Mouse (Mus musculus) cerebellum, adult 18-20 months (tissue): ENCODE data around the gene Fam155a.
A peak's percentile ranks its signal among the peaks of the same experiment; 100 is the strongest.

ENCODE experiments used
- DNase-seq, 2 experiments: peaks; one replicate each; pipeline ENCODE4 v3.0.0; 2021

The Fam155a gene

GRCm38 (mm10) chr8:9471290-9471689, 299.7 kb downstream of the Fam155a start:
- DNase-seq = no peak

- no peak for DNase-seq
These were observed 300.8 kb downstream of the Fam155a start for GRCm38 (mm10) chr8:9470114-9470513.

GRCm38 (mm10) chr8:9461111-9461510, 309.9 kb downstream of the Fam155a start:
- peak; percentile 33 to 40 for DNase-seq

GRCm38 (mm10) chr8:9460707-9461106, 310.3 kb downstream of the Fam155a start:
- peak; percentile 54 to 73 for DNase-seq

GRCm38 (mm10) chr8:9458614-9459013, 312.3 kb downstream of the Fam155a start:
- no peak for DNase-seq

- no peak for DNase-seq
These were observed 315.8 kb downstream of the Fam155a start for GRCm38 (mm10) chr8:9455138-9455537.

GRCm38 (mm10) chr8:9453742-9454141, 317.2 kb downstream of the Fam155a start:
- DNase-seq = no peak

- no peak for DNase-seq
These were observed 319.4 kb downstream of the Fam155a start for GRCm38 (mm10) chr8:9451543-9451942.

- no peak for DNase-seq
These were observed 322.3 kb downstream of the Fam155a start for GRCm38 (mm10) chr8:9448613-9449012.

GRCm38 (mm10) chr8:9437822-9438221, 333.1 kb downstream of the Fam155a start:
- DNase-seq = no peak

GRCm38 (mm10) chr8:9435501-9435900, 335.5 kb downstream of the Fam155a start:
- DNase-seq = peak; percentile 59 to 66

GRCm38 (mm10) chr8:9432635-9433372, 338.2 kb downstream of the Fam155a start:
- DNase-seq = no peak

GRCm38 (mm10) chr8:9428846-9429245, 342.1 kb downstream of the Fam155a start:
- peak; percentile 50 to 65 for DNase-seq

- no peak for DNase-seq
These were observed 346.9 kb downstream of the Fam155a start for GRCm38 (mm10) chr8:9424069-9424468.

- no peak for DNase-seq
These were observed 347.4 kb downstream of the Fam155a start for GRCm38 (mm10) chr8:9423590-9423989.

- no peak for DNase-seq
These were observed 347.8 kb downstream of the Fam155a start for GRCm38 (mm10) chr8:9423184-9423583.

- DNase-seq = peak; percentile 29 to 49
These were observed 351.8 kb downstream of the Fam155a start for GRCm38 (mm10) chr8:9418856-9419800.

GRCm38 (mm10) chr8:9416189-9416588, 354.8 kb downstream of the Fam155a start:
- no peak for DNase-seq

- DNase-seq = no peak
These were observed 362.5 kb downstream of the Fam155a start for GRCm38 (mm10) chr8:9408480-9408879.

- no peak for DNase-seq
These were observed 364.8 kb downstream of the Fam155a start for GRCm38 (mm10) chr8:9406204-9406603.

- no peak for DNase-seq
These were observed 366.3 kb downstream of the Fam155a start for GRCm38 (mm10) chr8:9404651-9405050.

GRCm38 (mm10) chr8:9402393-9402792, 368.6 kb downstream of the Fam155a start:
- DNase-seq = no peak

- DNase-seq = no peak
These were observed 372.2 kb downstream of the Fam155a start for GRCm38 (mm10) chr8:9398606-9399263.
